Mouse (Mus musculus): ENCODE data around the gene Ppia.

DNA sequence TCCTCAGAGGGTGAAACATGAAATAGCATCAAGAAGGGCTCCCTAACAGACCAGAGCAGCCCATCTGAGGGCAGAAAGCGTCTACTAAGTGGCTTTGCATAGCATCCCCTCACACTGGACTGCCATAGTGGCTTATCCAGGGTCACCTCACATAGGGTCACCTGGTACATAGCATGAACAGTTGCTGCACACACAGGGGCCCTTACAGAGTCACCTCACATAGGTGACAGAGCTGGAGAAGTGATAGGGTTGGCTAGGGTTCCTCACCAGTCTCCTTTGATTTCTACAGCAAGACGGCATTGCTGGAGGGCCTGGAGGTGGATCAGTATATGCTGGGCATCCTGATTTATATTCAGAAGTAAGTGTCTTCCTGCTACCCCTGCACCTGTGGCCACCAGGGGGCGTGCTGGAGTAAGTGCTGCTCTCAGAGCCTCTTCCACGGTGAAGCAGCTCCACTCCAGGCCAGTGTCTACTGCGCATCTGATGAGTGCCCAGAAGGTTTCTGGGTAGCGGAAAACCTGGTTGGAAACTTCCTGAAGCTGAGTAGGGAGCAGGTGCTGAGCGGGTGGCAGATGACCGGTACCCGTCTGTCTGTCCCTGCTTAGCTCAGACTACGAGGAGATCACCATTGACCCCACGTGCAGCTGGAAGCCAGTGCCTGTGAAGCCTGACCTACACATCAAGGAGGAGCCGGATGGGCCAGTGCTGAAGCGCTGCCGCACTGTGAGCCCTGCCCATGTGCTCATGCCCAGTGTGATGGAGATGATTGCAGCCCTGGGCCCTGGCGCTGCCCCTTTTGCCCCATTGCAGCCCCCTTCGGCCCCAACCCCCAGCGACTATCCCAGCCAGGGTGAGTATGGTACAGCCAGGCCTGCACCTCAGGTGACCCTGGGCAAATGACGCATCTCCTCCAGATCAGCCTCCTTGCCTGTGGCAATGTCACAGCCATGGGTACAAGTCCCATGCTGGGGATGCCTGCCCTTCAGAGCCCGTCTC is 12.4 kb upstream of the Ppia start:
- peak; percentile 91 for TF ChIP-seq CTCF (IDR thresholded peaks at IDR 0.05; ENCODE audit: low read depth, low read length)
- no peak for TF ChIP-seq POLR2A (IDR thresholded peaks at IDR 0.05; ENCODE audit: extremely low read depth, insufficient read depth, low read length)
